Mouse (Mus musculus): ENCODE measurements at regions not wholly inside any gene's neighbourhood (a gene's known extent, or its start where the extent isn't known, plus 50 kb on each side); places are given as distances from the start of the nearest gene placed in this dataset.

GRCm38 (mm10) chr5:75248279-75248678 lies 96.2 kb downstream of the Pdgfra start:
- no peak for DNase-seq
- intact Hi-C loops (cut with DNase I; ENCODE audit: low total_unique reads): no loop called here

- intact Hi-C loops (cut with DNase I; ENCODE audit: low total_unique reads): no loop called here
Measured at GRCm38 (mm10) chr5:75249671-75250070, 97.6 kb downstream of the Pdgfra start.

GRCm38 (mm10) chr5:75253349-75253748 lies 101.3 kb downstream of the Pdgfra start:
- no peak for DNase-seq
- intact Hi-C loops (cut with DNase I; ENCODE audit: low total_unique reads): no loop called here

More at GRCm38 (mm10) chr5:75249671-75250070, 97.6 kb downstream of the Pdgfra start:
- DNase-seq: no peak

DNA sequence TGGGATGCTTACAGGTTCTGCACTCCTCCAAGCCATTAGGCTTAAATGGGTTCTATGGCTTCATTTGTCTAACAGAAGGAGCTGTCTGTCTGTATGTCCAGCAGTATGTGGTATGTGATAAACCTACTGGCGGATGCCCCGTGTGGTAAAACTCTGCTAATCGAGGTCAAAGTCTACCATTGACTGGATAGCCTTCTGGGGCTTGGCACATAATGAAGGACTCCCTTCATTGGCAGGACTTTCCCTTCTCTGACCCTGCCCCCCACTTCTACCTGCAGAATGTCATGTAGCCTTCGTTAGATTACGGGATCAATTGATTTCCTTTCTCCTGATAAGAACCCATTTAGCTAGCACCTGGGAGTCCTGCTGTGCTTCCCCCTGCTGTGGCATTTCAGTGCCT lies 101.7 kb downstream of the Pdgfra start:
- intact Hi-C loops (cut with DNase I; ENCODE audit: low total_unique reads): no loop called here
- DNase-seq: no peak

- no peak for DNase-seq
- intact Hi-C loops (cut with DNase I; ENCODE audit: low total_unique reads): no loop called here
Measured at GRCm38 (mm10) chr5:75256186-75256585, 104.1 kb downstream of the Pdgfra start.

- intact Hi-C loops (cut with DNase I; ENCODE audit: low total_unique reads): no loop called here
- DNase-seq: no peak
Measured at GRCm38 (mm10) chr5:75257067-75257466, 105.0 kb downstream of the Pdgfra start.

DNA sequence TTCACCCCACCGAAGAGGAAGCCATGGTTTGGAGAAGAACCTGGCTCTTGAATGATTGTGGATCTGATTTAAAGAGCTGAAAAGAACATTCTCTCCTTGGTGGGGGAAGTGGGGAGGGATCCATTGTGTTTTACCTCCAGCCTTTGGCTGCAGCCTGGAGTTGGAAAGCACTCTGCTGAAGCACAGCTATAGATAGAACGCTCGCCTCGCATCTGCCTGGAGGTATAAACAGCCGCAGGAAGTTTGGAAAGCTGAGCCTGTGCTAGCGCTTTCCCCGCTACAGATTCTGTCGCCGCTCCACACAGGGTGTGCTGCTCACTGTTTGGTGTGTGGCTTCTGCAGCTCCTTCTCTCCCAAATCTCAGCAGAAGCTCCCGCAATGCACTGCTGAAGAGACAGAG lies 108.2 kb downstream of the Pdgfra start:
- DNase-seq: no peak
- intact Hi-C loops (cut with DNase I; ENCODE audit: low total_unique reads): no loop called here

DNA sequence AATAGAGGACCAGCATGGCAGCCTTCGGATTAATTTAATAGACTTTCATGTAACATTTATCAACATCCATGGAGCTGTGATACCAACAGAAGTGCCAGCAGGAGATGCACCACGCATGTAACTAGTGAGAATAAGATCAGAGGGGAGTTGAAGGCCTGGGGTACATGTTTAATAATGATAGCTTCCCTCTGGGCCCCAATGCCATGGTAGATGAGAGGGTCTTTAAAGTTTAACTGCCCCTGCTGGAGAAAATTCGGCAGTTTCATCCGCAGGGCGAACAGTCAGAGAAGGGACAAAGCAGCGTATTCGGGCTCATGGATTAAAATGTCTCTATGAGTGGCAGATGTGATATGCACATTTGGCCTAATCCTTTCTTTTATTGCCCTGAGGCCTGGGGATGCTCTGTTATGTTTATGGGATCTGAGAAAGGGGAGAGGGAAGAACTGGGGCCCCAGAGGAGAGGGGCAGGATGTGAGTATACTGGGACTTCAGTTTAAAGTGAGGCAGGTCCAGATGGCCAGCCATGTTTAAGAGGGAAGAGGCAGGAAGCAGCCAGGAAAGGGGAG lies 114.1 kb downstream of the Pdgfra start:
- DNase-seq: no peak
- intact Hi-C loops (cut with DNase I; ENCODE audit: low total_unique reads): no loop called here

- intact Hi-C loops (cut with DNase I; ENCODE audit: low total_unique reads): no loop called here
Measured at GRCm38 (mm10) chr5:75266871-75267270, 114.8 kb downstream of the Pdgfra start.

DNA sequence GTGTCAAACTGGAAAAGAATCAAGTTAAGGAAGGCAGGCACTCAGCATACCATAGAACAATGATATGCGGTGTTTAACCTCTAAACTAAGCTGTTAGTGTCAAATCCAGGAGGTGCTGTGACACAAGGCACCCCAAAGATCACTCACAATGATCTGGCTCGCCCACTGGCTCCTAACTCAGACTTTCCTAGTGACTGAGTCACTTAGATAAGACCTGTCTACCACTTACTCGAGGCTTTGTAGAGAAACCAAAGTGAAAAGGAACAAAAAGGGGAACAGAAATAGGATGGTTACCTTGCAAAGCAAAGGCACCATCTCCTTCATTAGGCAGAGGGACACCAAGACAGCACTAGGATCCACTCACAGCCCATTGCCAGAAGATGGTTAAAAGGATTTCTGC lies 115.7 kb downstream of the Pdgfra start:
- DNase-seq: no peak
- intact Hi-C loops (cut with DNase I; ENCODE audit: low total_unique reads): no loop called here

More at GRCm38 (mm10) chr5:75266871-75267270, 114.8 kb downstream of the Pdgfra start:
- no peak for DNase-seq

- intact Hi-C loops (cut with DNase I; ENCODE audit: low total_unique reads): no loop called here
- DNase-seq: no peak
Measured at GRCm38 (mm10) chr5:75278041-75278440, 125.9 kb downstream of the Pdgfra start.

DNA sequence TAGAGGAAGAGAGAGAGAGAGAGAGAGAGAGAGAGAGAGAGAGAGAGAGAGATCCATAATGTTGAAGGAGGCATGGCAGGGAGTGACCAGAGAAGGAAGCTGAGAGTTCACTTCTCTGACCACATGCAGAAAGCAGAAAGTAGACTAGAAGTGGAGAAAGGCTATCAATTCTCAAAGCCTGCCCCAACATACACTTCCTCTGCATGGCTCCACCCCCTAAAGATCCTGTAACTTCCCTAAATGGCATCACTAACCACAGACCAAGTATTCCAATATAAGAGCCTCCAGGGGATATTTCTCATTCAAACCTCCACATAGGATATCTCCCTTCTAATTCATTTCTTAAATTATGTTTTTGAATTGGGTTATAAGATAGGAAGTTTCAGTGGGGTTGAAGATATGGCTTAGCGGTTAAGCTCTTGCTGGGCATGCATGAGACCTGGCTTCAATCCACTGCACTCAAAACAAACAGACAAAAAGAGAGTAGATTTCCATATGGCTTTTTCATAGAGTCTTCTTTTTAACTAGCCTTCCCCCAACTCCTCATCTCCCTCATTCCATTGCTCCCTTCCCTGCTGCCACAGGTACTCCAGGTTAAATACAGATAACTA lies 127.6 kb downstream of the Pdgfra start:
- no peak for DNase-seq
- intact Hi-C loops (cut with DNase I; ENCODE audit: low total_unique reads): no loop called here

- intact Hi-C loops (cut with DNase I; ENCODE audit: low total_unique reads): no loop called here
- DNase-seq: no peak
Measured at GRCm38 (mm10) chr5:75280698-75281097, 128.6 kb downstream of the Pdgfra start.

DNA sequence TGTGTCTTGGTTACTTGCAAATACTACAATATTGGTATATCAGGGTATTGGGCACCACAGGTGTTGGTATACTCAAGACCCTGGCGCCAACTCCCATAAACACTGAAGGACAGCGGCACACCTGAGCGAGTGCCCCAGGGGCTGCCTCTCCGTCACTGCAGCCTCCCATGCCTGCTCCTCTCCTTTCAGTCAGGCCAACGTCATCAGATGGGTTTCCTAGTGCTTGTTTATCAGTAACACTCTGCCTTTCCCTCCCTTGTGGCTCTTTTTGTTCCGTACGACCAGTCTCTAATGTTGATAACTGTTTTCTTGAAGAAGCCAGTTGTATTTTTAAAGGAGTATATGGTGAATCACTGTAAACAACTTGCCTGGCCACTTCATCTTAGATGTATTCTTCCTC lies 129.4 kb downstream of the Pdgfra start:
- intact Hi-C loops (cut with DNase I; ENCODE audit: low total_unique reads): no loop called here

DNA sequence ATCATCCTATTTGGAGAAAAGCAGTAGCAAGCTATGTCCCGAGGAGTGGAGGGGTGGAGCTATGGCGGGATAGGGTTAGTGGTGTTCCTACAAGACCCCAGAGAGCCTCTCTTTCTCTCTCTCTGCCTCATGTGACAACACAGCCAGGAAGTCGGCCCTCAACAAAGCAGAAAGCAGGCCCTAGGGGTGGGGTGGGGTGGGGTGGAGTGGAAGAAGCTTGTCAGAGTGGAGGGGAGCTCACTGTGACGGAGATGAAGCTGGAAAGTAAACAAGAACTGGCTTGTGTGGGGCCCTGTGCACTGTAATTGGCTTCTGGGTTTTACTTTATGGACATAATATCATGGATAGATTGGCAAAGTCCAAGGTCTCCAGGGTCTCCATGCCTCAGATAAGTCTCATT lies 130.5 kb downstream of the Pdgfra start:
- no peak for DNase-seq
- intact Hi-C loops (cut with DNase I; ENCODE audit: low total_unique reads): no loop called here

More for the DNA sequence above, 129.4 kb downstream of the Pdgfra start:
- DNase-seq: no peak

GRCm38 (mm10) chr5:75283841-75284240 lies 131.7 kb downstream of the Pdgfra start:
- intact Hi-C loops (cut with DNase I; ENCODE audit: low total_unique reads): no loop called here
- no peak for DNase-seq

- intact Hi-C loops (cut with DNase I; ENCODE audit: low total_unique reads): no loop called here
- DNase-seq: no peak
Measured at GRCm38 (mm10) chr5:75285950-75286349, 133.9 kb downstream of the Pdgfra start.

DNA sequence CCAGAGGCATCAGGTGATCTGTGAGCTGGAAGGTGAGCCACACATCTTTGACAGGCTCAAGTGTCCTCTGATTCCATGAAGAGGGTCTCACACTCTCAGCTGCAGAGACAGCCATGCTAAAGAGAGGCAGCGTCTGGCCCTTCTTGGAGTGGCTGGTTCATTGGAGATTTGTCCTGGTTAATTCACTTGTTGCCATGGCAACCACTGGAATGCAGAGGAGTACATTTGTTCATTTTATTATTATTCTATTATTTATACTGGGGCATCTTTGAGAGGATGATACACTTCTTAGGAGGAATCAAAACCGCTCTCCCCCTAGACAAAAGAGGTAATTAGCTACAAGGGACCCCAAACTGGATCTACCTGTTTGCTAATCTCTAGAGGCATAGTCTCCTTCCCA lies 143.6 kb downstream of the Pdgfra start:
- intact Hi-C loops (cut with DNase I; ENCODE audit: low total_unique reads): no loop called here
- no peak for DNase-seq

DNA sequence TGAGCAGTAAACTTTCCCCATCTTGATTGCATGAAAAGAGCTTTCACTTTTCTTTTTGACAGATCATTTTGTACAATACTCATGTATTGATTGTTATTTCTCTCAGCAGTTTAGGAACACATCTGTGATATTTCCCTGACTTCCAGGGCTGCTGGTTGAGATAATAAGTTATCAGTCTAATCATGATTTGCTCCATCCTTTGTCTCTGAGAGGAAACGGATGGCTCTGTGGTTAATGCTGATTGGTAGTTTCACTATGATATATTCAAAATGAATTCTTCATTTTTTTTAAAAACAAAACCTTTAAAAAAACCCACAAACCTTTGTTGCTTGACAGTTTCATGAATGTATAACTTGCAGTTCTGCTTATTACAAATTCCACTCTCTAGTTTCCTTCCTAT lies 160.8 kb downstream of the Pdgfra start:
- DNase-seq: no peak
- intact Hi-C loops (cut with DNase I; ENCODE audit: low total_unique reads): no loop called here

GRCm38 (mm10) chr5:75315956-75316355 lies 163.9 kb downstream of the Pdgfra start:
- DNase-seq: no peak
- intact Hi-C loops (cut with DNase I; ENCODE audit: low total_unique reads): no loop called here

DNA sequence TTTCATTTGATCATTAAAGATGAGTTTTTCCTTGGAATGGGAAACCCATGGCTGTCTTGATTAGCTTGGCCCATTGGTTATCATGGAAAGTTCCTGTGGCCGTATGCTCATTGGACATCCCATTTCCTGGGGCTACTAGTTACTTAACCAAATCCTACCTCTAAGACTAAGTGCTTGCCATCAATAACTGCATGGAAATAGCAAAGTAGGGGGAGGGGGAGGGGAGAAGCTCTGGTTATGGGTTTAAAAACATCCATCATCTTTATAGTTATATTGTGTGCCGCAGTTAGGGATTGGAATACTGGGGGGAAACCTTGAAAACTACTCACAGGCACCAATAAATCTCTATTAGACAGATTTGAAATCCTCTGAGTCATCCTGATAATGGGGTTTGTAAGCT lies 168.4 kb downstream of the Pdgfra start:
- intact Hi-C loops (cut with DNase I; ENCODE audit: low total_unique reads): no loop called here

GRCm38 (mm10) chr5:75334050-75334449 lies 182.0 kb downstream of the Pdgfra start:
- no peak for DNase-seq
- intact Hi-C loops (cut with DNase I; ENCODE audit: low total_unique reads): no loop called here

More for the DNA sequence above, 168.4 kb downstream of the Pdgfra start:
- no peak for DNase-seq

Data from gastrocnemius, postnatal 14 days (tissue).